Mouse (Mus musculus): ENCODE results near the gene Cnot4. TPM values are rescaled to one million over a fixed set of nuclear protein-coding genes. Genes with fewer than 3 reads are reported as not detected.

Cnot4 gene
- polyA plus RNA-seq (2017; shearing (Covaris generic)): 53.8 TPM

DNA sequence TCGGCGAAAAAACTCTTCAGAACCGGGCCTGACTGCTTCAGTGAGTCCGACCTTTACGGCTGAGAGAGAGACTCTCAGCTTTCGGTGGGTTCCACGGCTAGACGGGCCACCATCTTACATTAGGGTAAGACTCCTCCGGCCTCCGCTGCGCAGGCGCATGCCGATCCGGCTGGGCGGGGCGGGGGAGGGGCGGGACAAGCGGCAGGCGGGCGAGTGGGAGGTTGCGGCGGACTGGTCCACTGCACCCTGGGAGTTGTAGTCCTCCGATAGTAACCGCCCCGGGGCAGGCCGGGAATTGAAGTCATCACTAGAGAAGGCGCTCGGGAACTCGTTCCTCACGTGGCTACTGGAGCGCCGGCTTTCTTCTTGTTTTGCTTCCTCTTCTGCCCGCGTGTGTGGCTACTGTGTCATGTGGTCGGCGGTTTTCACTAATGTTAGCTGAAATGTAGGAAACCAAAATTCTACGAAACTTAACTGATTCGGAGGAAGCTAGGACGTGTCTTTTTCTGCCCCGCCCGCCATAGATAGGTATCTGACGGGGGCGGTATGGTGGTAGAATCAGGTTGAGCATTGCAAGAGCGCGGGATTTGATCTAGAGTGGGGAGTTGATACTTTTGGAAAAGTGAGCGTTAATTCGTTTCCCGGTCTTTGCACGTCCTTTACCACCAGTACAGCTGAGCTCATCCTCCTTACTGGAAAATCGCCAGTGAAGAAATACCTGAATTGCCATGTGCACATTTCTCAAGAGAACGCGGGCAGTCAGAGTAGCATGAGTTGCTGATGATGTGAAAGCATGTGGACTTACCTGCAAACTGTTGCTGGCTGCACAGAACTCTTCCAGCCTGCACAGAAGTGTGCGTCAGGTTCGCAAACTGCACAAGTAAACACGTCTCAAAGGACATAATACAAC, at the start of gene Cnot4:
Gene Cnot4, minus strand, starts transcription at position 146 of the 910 bp plus-strand sequence.

DNA sequence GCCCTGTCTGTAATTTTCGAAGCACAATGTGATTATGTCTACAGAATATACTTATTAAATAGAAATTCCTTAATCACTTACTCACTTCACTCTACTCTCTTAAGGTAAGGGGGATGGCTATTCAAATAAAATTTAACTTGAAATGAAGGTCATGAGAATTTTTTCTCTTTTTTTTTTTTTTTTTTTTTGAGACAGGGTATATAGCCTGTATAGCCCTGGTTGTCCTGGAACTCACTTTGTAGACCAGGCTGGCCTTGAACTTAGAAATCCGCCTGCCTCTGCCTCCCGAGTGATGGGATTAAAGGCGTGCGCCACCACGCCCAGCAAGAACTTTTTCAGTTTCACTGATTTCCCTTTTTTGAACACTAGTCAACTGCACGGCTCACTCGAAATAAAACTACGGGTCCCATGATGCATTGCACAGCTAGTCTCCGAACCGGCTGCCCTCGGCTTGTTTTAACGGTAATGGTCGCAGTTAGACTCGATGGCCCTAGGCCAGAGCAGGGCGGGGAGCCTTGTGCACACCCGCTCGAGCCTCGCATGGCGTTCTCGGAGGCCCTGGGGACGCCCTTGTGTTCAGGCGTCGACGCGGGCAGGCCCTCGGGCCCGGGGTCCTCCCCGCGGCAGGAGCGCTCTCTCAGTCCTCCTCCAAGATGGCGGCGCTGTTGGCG, 43.6 kb upstream of the Cnot4 start, which contains the start of gene Nup205:
Gene Nup205, plus strand, starts transcription at position 443 of the 671 bp plus-strand sequence.

DNA sequence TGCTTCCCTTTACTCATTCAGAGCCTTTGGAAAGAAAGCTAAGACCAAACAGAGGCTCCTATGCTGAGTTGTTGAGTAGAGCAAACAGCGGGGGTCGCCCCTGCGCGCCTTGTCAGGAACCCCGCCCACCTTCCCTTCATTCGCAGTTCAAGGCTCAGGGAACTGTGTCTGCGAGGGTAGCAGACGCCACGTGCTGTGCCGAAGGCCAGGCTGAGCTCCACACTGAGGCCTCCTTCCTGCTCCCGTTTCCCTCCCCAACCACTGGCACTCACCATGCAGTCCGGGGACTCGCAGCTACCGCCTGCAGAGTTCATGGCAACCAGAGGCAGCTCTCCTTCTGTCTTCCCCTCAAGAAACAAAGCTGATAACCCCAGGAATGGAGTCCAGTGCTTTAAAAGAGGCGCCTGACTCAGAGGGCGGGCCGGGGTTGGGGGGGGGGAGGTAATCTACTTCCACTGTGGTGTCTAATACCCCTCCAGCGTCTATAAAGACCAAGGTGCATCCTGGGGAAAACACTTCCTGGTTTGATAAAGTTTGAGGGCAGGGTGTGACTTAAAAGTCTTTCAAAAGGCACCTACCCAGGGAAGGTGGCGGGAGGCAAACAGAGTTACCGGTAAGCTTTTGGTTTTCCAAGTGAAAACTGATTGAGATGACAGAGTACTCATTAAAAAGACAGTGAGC, 145.3 kb downstream of the Cnot4 start, which contains the start of gene Slc23a4:
Gene Slc23a4, minus strand, starts transcription at position 324 of the 681 bp plus-strand sequence.

Other genes with a start within 250 kb of the Cnot4 start
- 20.4 TPM for gene Wdr91, start 222.8 kb downstream of the Cnot4 start, polyA plus RNA-seq (2017; shearing (Covaris generic))
- gene Stra8, start 213.6 kb downstream of the Cnot4 start, polyA plus RNA-seq (2017; shearing (Covaris generic)): not detected
- gene Slc23a4, start 145.3 kb downstream of the Cnot4 start, polyA plus RNA-seq (2017; shearing (Covaris generic)): 0.22 TPM
- gene Nup205, start 43.7 kb upstream of the Cnot4 start, polyA plus RNA-seq (2017; shearing (Covaris generic)): 31.0 TPM
- gene Slc13a4, start 174.4 kb upstream of the Cnot4 start, polyA plus RNA-seq (2017; shearing (Covaris generic)): not detected
- gene Fam180a, start 192.4 kb upstream of the Cnot4 start, polyA plus RNA-seq (2017; shearing (Covaris generic)): not detected